Mouse (Mus musculus) thymus, adult 2 months (tissue): ENCODE measurements at regions not wholly inside any gene's neighbourhood (a gene's known extent, or its start where the extent isn't known, plus 50 kb on each side); places are given as distances from the start of the nearest gene placed in this dataset.

Source experiments
- DNase-seq: peaks from one replicate; pipeline ENCODE4 v3.0.0; 2021
- H3K27ac ChIP-seq: fragments of 200-500 bp; 2 replicates; pipeline ENCODE4 v1.5.1; 2012; ENCODE audit warnings: low read length, control low read depth; ENCODE audit not compliant: control insufficient read depth, insufficient read depth
- H3K27me3 ChIP-seq: fragments of 200-500 bp; 2 replicates; pipeline ENCODE4 v1.6.1; 2012; ENCODE audit warnings: mild to moderate bottlenecking, low read length, moderate library complexity, mixed read lengths; ENCODE audit not compliant: control insufficient read depth, insufficient read depth
- H3K36me3 ChIP-seq: fragments of 200-500 bp; 2 replicates; pipeline ENCODE4 v1.6.1; 2012; ENCODE audit warnings: mild to moderate bottlenecking, low read length, moderate library complexity; ENCODE audit not compliant: control insufficient read depth, insufficient read depth
- H3K4me1 ChIP-seq: fragments of 200-500 bp; replicated peaks from 2 replicates; pipeline ENCODE4 v1.6.1; 2012; ENCODE audit warnings: low read length; ENCODE audit not compliant: control insufficient read depth, insufficient read depth
- H3K4me3 ChIP-seq: fragments of 200-500 bp; 2 replicates; pipeline ENCODE4 v1.5.1; 2012; ENCODE audit warnings: mild to moderate bottlenecking, low read length, control low read depth, moderate library complexity; ENCODE audit not compliant: control insufficient read depth, insufficient read depth
- CTCF ChIP-seq: fragments of 200-500 bp; IDR thresholded peaks from 2 replicates; pipeline ENCODE4 v1.5.1; 2012; ENCODE audit warnings: mild to moderate bottlenecking, control low read depth, low read length, moderate library complexity, borderline replicate concordance; ENCODE audit not compliant: control insufficient read depth, poor library complexity, insufficient read depth; ENCODE audit errors: extremely low read depth
- POLR2A ChIP-seq: fragments of 200-500 bp; IDR thresholded peaks from 2 replicates; pipeline ENCODE4 v1.6.1; 2012; ENCODE audit warnings: mild to moderate bottlenecking, low read length, control low read depth, moderate library complexity; ENCODE audit not compliant: control insufficient read depth, poor library complexity, insufficient read depth; ENCODE audit errors: extremely low read depth
- WGBS: fragments of 180-500 bp; shearing (Covaris S2); methylation state at CpG from one replicate; pipeline ENCODE4 v1.1.7; 2018; 5-methylcytosine and 5-hydroxymethylcytosine counted together

DNA sequence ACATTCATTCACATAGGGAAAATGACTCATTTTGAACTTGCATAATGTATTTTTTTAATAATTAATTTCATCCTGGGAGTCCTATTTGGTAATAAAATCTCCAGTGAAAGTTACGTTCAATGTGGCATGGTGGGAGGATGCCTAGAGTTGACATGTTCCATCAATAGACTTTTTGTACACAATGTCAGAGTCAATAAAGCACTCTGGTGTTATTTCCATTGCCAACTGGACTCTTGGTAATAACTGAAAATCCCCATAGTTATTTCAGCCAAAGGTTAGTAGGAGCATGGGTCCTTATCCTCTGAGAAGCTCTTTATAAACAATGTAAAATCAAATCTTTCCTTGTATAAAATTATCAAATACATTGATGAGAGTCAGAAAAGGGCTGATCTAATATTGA, 87.3 kb downstream of the P2ry1 start:
- no peak for DNase-seq
- TF ChIP-seq CTCF (no peak), POLR2A (no peak)
- H3K36me3 ChIP-seq, result no peaks in the 10 kb centered on the region
- no peak overlapping the region for H3K4me3 ChIP-seq
- no peak overlapping the region for H3K27ac ChIP-seq
- 98% methylated on average over 1 of the region's 1 CpGs for WGBS
- no peaks in the 10 kb centered on the region for H3K27me3 ChIP-seq
- no peaks in the 10 kb centered on the region for H3K4me1 ChIP-seq

DNA sequence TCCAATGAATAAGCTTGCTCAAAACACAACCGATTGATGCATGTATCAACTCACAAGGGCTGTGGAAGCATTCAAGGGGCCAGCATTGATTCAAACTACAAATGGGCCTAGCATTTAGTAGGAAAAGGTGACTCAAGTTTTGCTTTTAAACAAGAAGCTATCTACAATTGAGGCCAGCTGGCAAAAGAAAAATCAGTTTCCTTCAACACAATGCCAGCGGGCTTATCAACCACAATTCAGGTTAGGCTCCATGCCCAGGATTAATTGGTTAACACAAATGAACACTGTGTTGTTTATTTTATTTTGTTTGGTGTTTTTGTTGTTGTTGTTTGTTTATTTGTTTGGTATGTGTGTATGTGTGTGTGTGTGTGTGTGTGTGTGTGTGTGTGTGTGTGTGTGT, 89.4 kb downstream of the P2ry1 start:
- Histone ChIP-seq H3K4me3 (no peak overlapping the region), H3K4me1 (no peaks in the 10 kb centered on the region), H3K36me3 (no peaks in the 10 kb centered on the region), H3K27me3 (no peaks in the 10 kb centered on the region), H3K27ac (no peak overlapping the region)
- 100% methylated on average over 2 of the region's 2 CpGs for WGBS
- no peak for DNase-seq
- TF ChIP-seq CTCF (no peak), POLR2A (no peak)

DNA sequence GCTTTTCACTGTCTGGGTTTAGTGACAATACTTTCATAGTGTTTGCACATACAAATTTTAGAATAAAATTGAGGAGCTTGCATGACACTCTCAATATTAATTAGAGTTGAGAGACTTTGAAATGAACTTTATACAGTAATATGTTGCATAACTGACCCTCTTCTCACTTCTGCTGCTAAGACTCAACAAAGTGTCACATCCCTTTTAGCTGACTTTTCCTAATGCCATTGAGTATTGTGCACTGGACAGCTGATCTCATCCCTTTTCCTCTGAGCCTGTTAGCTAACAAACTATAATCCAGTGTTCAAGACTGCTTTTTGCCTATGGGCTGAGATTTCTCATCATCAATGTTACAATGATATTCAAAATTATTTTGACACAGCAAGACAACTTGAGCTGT, 113.8 kb downstream of the P2ry1 start:
- H3K4me3 ChIP-seq, result no peak overlapping the region
- H3K27ac ChIP-seq, result no peak overlapping the region
- TF ChIP-seq POLR2A (no peak), CTCF (no peak)
- H3K36me3 ChIP-seq, result no peaks in the 10 kb centered on the region
- H3K4me1 ChIP-seq, result no peaks in the 10 kb centered on the region
- DNase-seq, result no peak
- H3K27me3 ChIP-seq, result no peaks in the 10 kb centered on the region

DNA sequence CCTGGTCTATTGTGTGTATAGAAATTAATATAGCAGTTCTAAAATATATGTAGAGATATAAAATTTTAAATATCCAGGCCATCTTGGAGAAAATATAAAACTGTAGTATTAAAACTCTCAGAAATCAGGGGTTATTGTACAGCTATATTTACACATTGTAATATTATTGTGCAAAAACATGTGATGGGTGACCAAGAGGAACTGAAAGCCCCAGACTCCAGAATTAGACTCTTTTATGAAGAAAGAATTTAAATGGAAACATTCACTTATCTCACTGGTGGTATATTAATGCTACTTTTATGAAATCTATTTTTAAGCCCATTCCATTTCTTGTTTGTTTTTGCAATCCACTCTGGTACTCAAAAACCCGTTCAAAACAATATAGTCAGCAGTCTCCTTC, 130.5 kb downstream of the P2ry1 start:
- H3K27ac ChIP-seq, result no peak overlapping the region
- no peaks in the 10 kb centered on the region for H3K4me1 ChIP-seq
- no peaks in the 10 kb centered on the region for H3K36me3 ChIP-seq
- no peak overlapping the region for H3K4me3 ChIP-seq
- no peak for DNase-seq
- H3K27me3 ChIP-seq, result no peaks in the 10 kb centered on the region
- TF ChIP-seq POLR2A (no peak), CTCF (no peak)
- 81% methylated on average over 1 of the region's 1 CpGs for WGBS

DNA sequence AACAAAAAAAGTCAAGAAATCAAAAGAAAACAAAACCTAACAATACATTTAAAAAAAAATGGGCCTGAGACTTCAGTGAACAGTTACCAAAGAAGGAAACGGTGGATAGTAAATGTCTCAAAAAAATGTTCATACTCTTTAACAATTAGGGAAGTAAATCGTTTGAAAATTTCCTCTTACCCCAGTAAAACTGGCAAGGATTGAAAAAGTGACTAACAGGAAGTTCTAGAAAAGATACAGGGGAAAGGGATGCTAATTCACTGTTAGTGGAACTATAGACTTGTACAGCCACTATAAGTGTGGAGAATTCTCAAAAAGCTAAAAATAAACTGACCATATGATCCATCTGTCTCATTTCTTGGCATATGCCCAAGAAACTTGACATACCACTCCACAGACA, 151.5 kb downstream of the P2ry1 start:
- WGBS, result 7% methylated on average over 2 of the region's 2 CpGs
- H3K4me1 ChIP-seq, result no peaks in the 10 kb centered on the region
- no peak for DNase-seq
- no peak overlapping the region for H3K4me3 ChIP-seq
- TF ChIP-seq CTCF (no peak), POLR2A (no peak)
- H3K36me3 ChIP-seq, result no peaks in the 10 kb centered on the region
- no peak overlapping the region for H3K27ac ChIP-seq
- H3K27me3 ChIP-seq, result no peaks in the 10 kb centered on the region

DNA sequence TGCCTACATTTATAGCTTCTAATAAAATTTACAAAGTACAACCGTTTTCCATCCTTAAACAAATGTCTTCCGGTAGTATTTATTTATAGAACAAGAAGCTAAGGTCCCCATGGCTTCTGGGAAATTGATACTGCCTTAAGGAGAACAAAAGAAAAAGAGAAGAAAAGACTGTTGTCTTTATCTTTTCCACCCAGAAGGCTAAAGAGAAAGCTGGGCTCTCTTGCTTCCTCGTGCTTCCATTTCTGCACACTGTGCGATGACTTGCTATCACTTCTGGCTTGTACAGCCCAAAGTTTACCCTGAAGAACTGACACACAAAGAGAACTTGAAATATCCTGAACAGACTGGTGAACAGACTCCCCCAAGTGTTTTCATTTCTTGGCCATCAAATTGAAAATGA, 157.2 kb downstream of the P2ry1 start:
- 59% methylated on average over 4 of the region's 4 CpGs for WGBS
- Histone ChIP-seq H3K4me1 (no peaks in the 10 kb centered on the region), H3K4me3 (no peak overlapping the region), H3K27ac (no peak overlapping the region), H3K36me3 (no peaks in the 10 kb centered on the region), H3K27me3 (no peaks in the 10 kb centered on the region)
- no peak for TF ChIP-seq CTCF
- TF ChIP-seq POLR2A, result no peak
- DNase-seq, result no peak

DNA sequence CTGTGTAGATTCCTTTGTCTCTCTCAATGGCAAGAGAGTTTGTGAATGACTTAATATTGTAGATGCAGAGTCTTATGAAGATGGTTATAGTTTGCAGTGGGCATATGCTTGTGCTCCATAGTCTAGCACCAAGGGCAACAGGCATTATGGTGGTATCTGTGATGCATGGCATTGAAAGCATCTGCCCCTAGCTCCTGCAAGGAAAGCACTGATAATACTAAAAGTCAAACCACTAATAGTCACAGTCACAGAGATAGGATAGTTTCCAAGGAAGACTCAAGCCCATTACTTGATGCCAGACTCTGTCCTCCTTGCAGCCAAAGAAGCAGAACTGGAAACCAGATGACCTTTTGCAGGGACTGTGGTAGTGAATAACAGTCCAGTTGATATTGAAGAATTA, 158.8 kb downstream of the P2ry1 start:
- Histone ChIP-seq H3K4me3 (no peak overlapping the region), H3K4me1 (no peaks in the 10 kb centered on the region), H3K27ac (no peak overlapping the region), H3K27me3 (no peaks in the 10 kb centered on the region), H3K36me3 (no peaks in the 10 kb centered on the region)
- DNase-seq, result no peak
- TF ChIP-seq POLR2A (no peak), CTCF (no peak)
